Mouse (Mus musculus) small intestine, adult 2 months (tissue): ENCODE results near the gene Olfr1258.

Experiments used
- CTCF ChIP-seq: fragments of 200-500 bp; IDR thresholded peaks from 2 replicates; pipeline ENCODE4 v1.5.1; 2012; ENCODE audit warnings: low read depth, mild to moderate bottlenecking, control low read depth, inconsistent platforms, low read length, moderate library complexity, mixed read lengths; ENCODE audit not compliant: insufficient replicate concordance, insufficient read length; ENCODE audit errors: extremely low read depth
- POLR2A ChIP-seq: fragments of 200-500 bp; IDR thresholded peaks from 2 replicates; pipeline ENCODE4 v1.6.1; 2012; ENCODE audit warnings: low read depth, mild to moderate bottlenecking, control low read depth, inconsistent platforms, low read length, moderate library complexity

DNA sequence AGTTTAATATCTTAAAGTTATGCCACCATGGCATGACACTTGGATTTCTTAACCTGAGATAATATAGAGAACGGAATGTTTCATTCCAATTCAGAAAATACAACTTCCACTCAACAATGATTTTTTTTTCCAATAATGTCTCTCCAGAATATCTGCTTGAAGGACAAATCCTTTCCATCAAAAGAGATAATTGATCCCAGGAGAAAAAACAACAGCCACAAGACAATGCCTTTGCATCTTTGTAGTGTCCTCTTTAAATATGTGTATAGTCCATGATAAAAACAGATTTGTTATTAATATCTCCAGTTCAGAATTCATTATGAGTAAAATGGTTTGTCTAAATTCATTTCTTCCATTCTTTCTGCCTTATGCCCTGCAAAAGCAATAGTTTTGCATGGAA lies 49.0 kb upstream of the Olfr1258 start, which contains the start of gene Olfr1257:
- TF ChIP-seq CTCF (no peak), POLR2A (no peak)
